Mouse (Mus musculus) monocyte, adult 2 months (primary cell): Measurements from ENCODE around the gene Il1rn.

Experiments used
- DNase-seq, 2 experiments: peaks; one replicate each; pipeline ENCODE4 v3.0.0; 2022; ENCODE audit warnings: low spot score in 2 of 2, low read depth in 1 of 2

Il1rn gene

GRCm38 (mm10) chr2:24378747-24379450 lies 42.2 kb downstream of the Il1rn start:
- DNase-seq: no peak

DNA sequence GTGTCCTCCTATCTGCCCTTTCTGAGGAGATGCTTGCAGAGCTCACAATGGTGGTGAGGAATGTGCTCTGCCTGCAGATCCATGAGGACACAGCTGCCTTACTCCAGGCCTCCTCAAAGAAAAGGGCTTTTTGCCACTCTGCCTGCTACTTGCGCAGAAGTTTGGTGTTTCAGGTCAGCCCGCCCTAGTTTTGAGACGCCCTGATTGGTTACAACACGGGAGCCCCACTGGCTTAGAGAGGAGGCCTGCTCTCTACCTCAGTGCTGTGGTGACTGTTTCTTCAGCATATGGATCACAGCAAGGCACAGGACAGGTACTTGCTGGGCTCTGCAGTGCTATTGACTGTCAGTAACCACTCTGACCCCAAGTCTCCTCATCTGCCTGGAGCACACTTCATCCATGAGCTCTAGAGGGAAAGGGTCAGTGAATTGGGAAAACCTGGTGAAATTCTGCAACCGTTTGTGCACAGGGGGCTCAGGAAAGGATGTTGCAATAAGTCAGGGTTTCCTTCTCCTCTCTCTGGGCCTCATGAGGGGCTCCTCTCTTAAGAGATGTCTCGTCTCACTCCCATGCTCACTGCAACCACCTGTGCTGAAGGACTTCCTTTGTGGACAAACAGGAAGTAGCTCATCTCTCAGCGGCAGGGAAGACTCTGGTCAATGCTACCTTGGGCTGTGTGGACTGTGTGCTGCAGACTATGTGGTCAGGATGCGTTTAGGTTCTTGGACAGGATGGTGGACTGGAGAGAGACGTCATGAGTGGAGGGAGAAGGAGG lies 46.0 kb downstream of the Il1rn start:
- DNase-seq: no peak

DNA sequence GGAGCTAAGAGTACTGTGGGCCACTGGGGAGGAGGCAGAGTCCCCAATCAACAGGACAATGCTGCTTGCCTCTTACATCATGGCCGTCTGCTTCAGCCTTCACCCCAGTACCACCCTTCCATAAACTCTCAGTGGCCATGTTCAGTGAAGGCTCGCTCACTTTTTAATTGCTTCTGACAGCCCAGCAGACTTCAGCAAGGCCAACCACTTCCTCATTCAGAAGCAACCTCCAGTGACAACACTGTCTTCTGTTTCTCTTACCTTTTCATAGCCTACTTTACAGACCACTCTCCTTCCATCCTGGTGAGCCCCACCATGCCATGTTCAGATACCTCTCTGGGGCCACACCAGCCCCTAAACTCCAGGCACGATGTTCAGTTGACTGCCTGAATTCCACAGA lies 47.0 kb downstream of the Il1rn start:
- DNase-seq: no peak

GRCm38 (mm10) chr2:24384393-24384792 lies 47.7 kb downstream of the Il1rn start:
- no peak for DNase-seq

- no peak for DNase-seq
These were observed 48.7 kb downstream of the Il1rn start for GRCm38 (mm10) chr2:24385111-24385961.

DNA sequence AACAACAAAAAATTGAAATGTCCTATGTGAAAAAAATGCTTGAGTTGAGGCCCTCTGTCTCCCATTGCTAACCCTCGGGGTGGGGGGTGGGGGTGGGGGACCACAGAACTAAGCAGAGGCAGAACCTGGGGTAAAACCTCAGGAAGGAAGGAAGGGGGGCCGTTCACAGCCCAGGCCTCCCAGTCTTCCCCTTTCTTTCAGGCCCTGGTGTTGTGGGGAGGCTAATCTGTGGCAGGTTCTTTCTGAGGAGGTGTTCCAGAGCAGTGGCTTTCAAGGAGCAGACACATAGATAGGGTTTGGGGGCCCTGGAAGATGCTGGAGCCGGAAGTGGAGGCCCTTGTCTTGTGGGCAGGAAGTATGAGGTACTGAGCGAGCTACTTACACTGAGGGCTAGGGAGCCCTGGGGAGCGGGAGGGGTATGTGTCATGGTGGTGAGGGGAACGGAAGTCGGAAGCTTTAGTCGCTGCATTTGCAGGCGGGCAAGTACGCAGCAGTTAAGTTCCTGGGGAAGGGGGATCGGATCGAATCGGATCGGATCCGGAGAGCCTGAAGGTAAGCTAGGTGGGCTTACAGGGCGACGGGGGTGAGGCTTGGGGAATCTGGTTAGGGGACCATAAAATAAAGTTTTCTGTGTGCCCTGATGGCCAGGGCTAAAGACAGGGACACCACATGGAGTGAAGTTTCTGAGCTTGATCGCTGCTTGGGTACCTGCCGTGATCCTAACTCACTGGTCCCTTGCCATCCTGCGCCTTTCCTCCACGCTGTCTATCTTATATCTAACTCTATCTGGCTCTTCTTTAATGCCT lies 49.7 kb downstream of the Il1rn start:
- peak in 1 of 2 experiments; percentile 56 for DNase-seq

DNA sequence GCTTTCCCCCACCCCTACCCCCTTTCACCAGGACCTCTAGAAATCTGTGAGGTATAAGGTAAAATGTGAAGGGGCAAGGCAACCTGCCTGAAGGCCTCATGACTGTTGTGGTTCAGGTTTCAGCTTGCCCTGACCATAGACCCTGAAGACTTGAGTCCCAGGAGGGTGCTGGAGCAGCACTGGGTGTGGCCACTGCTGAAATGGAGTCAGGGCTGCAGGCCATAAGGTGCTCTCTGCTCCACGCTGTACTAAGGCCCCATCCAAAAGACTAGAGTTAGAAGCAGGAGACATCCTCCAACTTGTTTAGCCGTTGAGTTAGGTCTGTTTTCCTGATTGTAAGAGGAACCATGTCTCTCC lies 50.3 kb downstream of the Il1rn start:
- no peak for DNase-seq

GRCm38 (mm10) chr2:24387361-24388283 lies 51.0 kb downstream of the Il1rn start:
- DNase-seq: no peak

DNA sequence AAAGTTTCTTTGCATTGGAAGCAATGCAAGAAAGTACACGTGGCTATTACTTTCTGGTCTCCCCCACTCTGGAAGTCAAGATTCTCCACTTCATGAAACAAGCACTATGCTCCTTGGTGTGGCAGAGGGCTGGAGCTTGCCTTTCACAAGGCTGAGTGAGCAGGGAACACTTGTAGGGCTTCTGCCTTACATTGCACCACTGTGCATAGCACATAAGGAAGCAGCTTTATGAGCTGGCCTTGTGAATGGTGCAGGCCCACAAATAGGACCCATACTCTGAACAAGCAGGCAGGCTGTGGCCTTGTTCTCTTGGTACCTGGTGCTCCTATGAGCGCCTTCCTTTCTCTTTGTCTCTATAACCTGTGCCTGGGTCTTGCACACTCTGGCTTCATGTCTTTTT lies 56.6 kb downstream of the Il1rn start:
- DNase-seq: no peak

DNA sequence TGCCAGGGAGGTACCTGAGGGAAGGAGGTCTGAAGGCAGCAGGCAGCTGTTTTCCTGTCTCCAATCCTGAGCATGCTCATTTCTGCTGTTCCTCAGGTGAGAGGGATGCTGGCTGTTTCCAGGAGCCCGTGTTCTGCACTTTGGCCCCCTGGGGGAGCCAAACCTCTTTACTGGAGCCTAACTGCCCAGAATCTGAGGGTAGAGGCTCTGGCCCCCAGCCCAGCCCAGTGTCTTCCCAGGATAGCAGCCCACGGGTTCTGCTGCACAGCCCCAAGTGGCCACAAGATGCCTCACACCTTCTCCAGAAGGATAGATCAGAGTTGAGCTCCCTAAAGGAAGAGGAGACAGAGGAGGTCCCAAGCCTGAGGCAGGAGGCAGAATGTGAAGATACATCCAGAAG lies 60.5 kb downstream of the Il1rn start:
- no peak for DNase-seq

DNA sequence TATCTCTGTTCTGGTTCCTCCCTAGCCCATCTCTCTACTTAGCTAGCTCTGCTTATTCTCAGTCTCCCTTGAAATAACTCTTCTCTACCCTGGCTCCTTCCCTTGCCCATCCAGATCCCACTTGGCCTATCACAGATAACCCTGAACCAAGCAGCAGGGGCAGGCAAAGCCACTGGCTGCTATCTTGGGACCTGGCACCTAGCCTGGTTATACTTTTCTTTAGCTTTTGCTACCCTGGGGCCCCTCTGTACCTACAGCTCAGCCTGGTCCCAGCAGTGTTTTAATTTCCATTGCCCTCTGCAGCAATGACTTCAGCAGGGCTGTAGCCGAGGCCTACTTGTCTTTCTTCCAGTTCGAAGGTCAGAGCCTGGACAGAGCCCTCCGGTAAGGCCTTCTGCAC lies 64.1 kb downstream of the Il1rn start:
- DNase-seq: no peak
